In genomic region chr15:78677015-78677414, GRCm38 (mm10) we compare ENCODE assay signal across 13 mouse cellular contexts. TPM values are rescaled to one million over a fixed set of nuclear protein-coding genes. Genes with fewer than 3 reads are reported as not detected.
DNase-seq lines count a peak whose midpoint lies in the region; ATAC-seq lines count a peak whose summit lies in the region.
"Had no signal": no experiment of that assay in that cellular context is flagged by ENCODE, and none has a peak within 500 bp of the region (broad histone marks: within the 10 kb centered on the region; RNA-seq: fewer than 3 reads in every experiment).

No protein-coding gene starts in this region.

- peaks cover 68% of the 10 kb centered on the region for H3K4me1 ChIP-seq in neural tube, embryonic 13.5 days (replicated peaks)
- H3K4me1 ChIP-seq in neural tube, embryonic 15.5 days = peaks cover 27% of the 10 kb centered on the region
- H3K4me1 ChIP-seq in hindbrain, embryonic 16.5 days (ENCODE audit: control insufficient read depth, insufficient read depth, low read depth, low read length) = peaks cover 20% of the 10 kb centered on the region
- H3K4me1 ChIP-seq: liver, embryonic 15.5 days had no signal

- no peak overlapping the region for H3K9ac ChIP-seq in neural tube, embryonic 13.5 days
- H3K9ac ChIP-seq in neural tube, embryonic 15.5 days (replicated peaks) = no peak overlapping the region
- H3K9ac ChIP-seq in hindbrain, embryonic 16.5 days (ENCODE audit: low read depth, low read length) = no peak overlapping the region; the same call in 1 of the 2 replicates
- H3K9ac ChIP-seq: embryonic facial prominence, embryonic 13.5 days; liver, embryonic 15.5 days had no signal

- ATAC-seq in cerebellum, adult (ENCODE audit: insufficient number of reproducible peaks, low FRiP score, low TSS enrichment) = no peak
- no peak for ATAC-seq in neural tube, embryonic 13.5 days (ENCODE audit: low read depth)
- ATAC-seq in neural tube, embryonic 15.5 days (ENCODE audit: low FRiP score) = no peak
- 0 out of 2 replicates have a peak, but pooled peaks have one; percentile 12 for ATAC-seq in hindbrain, embryonic 16.5 days

- H3K4me2 ChIP-seq in neural tube, embryonic 13.5 days = no peak overlapping the region
- no peak overlapping the region for H3K4me2 ChIP-seq in neural tube, embryonic 15.5 days
- no peak overlapping the region for H3K4me2 ChIP-seq in hindbrain, embryonic 16.5 days (ENCODE audit: low read length)
- H3K4me2 ChIP-seq: embryonic facial prominence, embryonic 13.5 days; liver, embryonic 15.5 days had no signal

- peaks cover 17% of the 10 kb centered on the region for H3K36me3 ChIP-seq in neural tube, embryonic 13.5 days
- H3K36me3 ChIP-seq in neural tube, embryonic 15.5 days = peaks cover 14% of the 10 kb centered on the region
- peaks cover 8% of the 10 kb centered on the region; the same call in 1 of the 2 replicates for H3K36me3 ChIP-seq in hindbrain, embryonic 16.5 days (ENCODE audit: control insufficient read depth, insufficient read depth, low read length)
- H3K36me3 ChIP-seq: embryonic facial prominence, embryonic 13.5 days; G1E; liver, embryonic 15.5 days had no signal

- 57% methylated on average over 9 of the region's 9 CpGs for WGBS in neural tube, embryonic 13.5 days
- WGBS in neural tube, embryonic 15.5 days = 57% methylated on average over 9 of the region's 9 CpGs
- WGBS in hindbrain, embryonic 16.5 days = 50% methylated on average over 9 of the region's 9 CpGs

- no peaks in the 10 kb centered on the region for H3K9me3 ChIP-seq in neural tube, embryonic 13.5 days
- H3K9me3 ChIP-seq in neural tube, embryonic 15.5 days (replicated peaks) = no peaks in the 10 kb centered on the region
- no peaks in the 10 kb centered on the region for H3K9me3 ChIP-seq in hindbrain, embryonic 16.5 days (ENCODE audit: control insufficient read depth, low read length)
- H3K9me3 ChIP-seq: embryonic facial prominence, embryonic 13.5 days; G1E; liver, embryonic 15.5 days had no signal

- peaks cover 24% of the 10 kb centered on the region for H3K27me3 ChIP-seq in neural tube, embryonic 13.5 days
- peaks cover 17% of the 10 kb centered on the region for H3K27me3 ChIP-seq in neural tube, embryonic 15.5 days (replicated peaks)
- 0 out of 2 replicates have a peak, but pooled peaks cover 2% of the 10 kb centered on the region for H3K27me3 ChIP-seq in hindbrain, embryonic 16.5 days (replicated peaks; ENCODE audit: control insufficient read depth, insufficient read depth, low read length)

- no peak overlapping the region for H3K4me3 ChIP-seq in neural tube, embryonic 13.5 days
- no peak overlapping the region for H3K4me3 ChIP-seq in neural tube, embryonic 15.5 days (replicated peaks)
- no peak overlapping the region for H3K4me3 ChIP-seq in hindbrain, embryonic 16.5 days (ENCODE audit: low read length)
- H3K4me3 ChIP-seq: embryonic facial prominence, embryonic 13.5 days; liver, embryonic 15.5 days had no signal

- DNase-seq in cerebellum, adult 11 months = peak; percentile 39
- DNase-seq in cerebellum, postnatal 36 days = peak; percentile 51 to 55
- no peak for DNase-seq in thymus, postnatal 25 days
- no peak for DNase-seq in embryo, embryonic 11 days
- DNase-seq: gastrocnemius, postnatal 10 days had no signal

- 0 out of 2 replicates have a peak overlapping the region, but pooled peaks have one; percentile 5 for H3K27ac ChIP-seq in neural tube, embryonic 13.5 days (replicated peaks)
- H3K27ac ChIP-seq in neural tube, embryonic 15.5 days (replicated peaks) = no peak overlapping the region
- no peak overlapping the region for H3K27ac ChIP-seq in hindbrain, embryonic 16.5 days (ENCODE audit: low read depth, low read length)
- H3K27ac ChIP-seq: embryonic facial prominence, embryonic 13.5 days; liver, embryonic 15.5 days had no signal

RNA-seq across cellular contexts. Expression of gene Elfn2, which starts 41.6 kb away (rescaled TPM):
- polyA plus RNA-seq in neural tube, embryonic 13.5 days (2015; fragmentation: Nextera tagmentation; extraction: Ambion mirVana) = 5.5 and 6.0 TPM in 2 replicates
- 9.8 and 10.6 TPM in 2 replicates for polyA plus RNA-seq in neural tube, embryonic 15.5 days (2015; fragmentation: Nextera tagmentation; extraction: Ambion mirVana)
- polyA plus RNA-seq in hindbrain, embryonic 16.5 days (2015; fragmentation: Nextera tagmentation; extraction: Ambion mirVana) = 11.6 and 13.3 TPM in 2 replicates
- polyA plus RNA-seq: G1E; liver, embryonic 15.5 days; stomach, embryonic 14.5 days had no signal

Comparison
In these comparisons a context has a peak if more than half of its experiments do, and no peak if none do; other contexts are left out.
1. DNase-seq: peak in cerebellum, adult 11 months (single experiment) and cerebellum, postnatal 36 days (2 of 2); none in thymus, postnatal 25 days (single experiment) and embryo, embryonic 11 days (single experiment).